Mouse (Mus musculus): ENCODE results near the gene Prss40. TPM values are rescaled to one million over a fixed set of nuclear protein-coding genes. Genes with fewer than 3 reads are reported as not detected.
"Not testable (repeated sequence)": the region's sequence is repeated elsewhere in the genome, so short reads cannot be mapped to it uniquely, and the experiment has no call there.

The Prss40 gene
- polyA plus RNA-seq, 1 experiment = not detected

DNA sequence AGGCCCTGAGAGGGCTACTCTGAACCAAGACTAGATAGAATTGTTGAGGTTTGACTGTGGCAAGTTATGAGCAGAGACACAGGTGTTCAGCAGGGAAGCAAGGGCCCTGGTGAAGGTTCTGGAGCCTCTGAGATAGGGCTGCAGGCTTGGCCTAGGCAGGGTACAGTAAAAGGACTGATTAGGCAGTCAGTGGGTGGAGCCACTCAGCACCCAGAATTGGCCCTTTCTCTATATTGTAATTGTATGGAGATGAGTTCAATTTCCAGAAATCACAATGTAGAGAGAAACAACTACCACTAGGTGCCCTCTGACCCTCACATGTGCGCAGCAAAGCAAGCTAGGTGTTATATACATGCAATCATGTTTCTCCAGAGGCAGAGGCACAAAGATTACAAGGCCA, 7.1 kb downstream of the Prss40 start:
- H3K4me1 ChIP-seq (ENCODE audit: control insufficient read depth, insufficient read depth, low read length) = no peaks in the 10 kb centered on the region
- no peak overlapping the region for H3K27ac ChIP-seq (ENCODE audit: control insufficient read depth, insufficient read depth, low read depth, low read length, poor library complexity)
- TF ChIP-seq POLR2A (IDR thresholded peaks at IDR 0.05; ENCODE audit: borderline replicate concordance, control insufficient read depth, low read depth, low read length) = no peak
- H3K4me3 ChIP-seq (replicated peaks; ENCODE audit: control insufficient read depth, low read depth, low read length) = no peak overlapping the region
- 68% methylated on average over 1 of the region's 1 CpGs for WGBS

DNA sequence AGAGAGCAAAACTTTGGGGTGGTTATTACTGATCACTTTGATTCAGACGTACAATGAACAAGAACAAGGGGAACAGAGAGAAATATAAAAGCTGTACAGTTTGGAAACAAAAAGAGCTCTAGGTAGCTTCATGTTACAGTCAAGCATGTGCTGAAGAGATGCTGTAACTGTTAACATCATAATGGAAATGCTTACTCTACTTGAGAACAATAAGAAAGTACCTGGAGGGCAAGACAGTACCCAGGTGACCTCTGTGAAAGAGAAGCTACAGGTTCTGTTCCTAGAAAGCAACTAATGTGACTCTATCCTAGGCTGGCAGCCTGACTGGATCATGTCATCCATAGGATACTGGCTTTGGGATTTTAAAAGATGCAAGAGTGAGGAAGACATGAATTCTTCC, 13.7 kb downstream of the Prss40 start:
- no peak for TF ChIP-seq POLR2A (IDR thresholded peaks at IDR 0.05; ENCODE audit: borderline replicate concordance, control insufficient read depth, low read depth, low read length)
- no peak for TF ChIP-seq CTCF (IDR thresholded peaks at IDR 0.05; ENCODE audit: control insufficient read depth, insufficient read depth, low read length)
- Histone ChIP-seq H3K27ac (ENCODE audit: control insufficient read depth, insufficient read depth, low read depth, low read length, poor library complexity) (no peak overlapping the region), H3K4me3 (replicated peaks; ENCODE audit: control insufficient read depth, low read depth, low read length) (no peak overlapping the region), H3K4me1 (ENCODE audit: control insufficient read depth, insufficient read depth, low read length) (no peaks in the 10 kb centered on the region)
- WGBS = 73% methylated on average over 1 of the region's 1 CpGs

DNA sequence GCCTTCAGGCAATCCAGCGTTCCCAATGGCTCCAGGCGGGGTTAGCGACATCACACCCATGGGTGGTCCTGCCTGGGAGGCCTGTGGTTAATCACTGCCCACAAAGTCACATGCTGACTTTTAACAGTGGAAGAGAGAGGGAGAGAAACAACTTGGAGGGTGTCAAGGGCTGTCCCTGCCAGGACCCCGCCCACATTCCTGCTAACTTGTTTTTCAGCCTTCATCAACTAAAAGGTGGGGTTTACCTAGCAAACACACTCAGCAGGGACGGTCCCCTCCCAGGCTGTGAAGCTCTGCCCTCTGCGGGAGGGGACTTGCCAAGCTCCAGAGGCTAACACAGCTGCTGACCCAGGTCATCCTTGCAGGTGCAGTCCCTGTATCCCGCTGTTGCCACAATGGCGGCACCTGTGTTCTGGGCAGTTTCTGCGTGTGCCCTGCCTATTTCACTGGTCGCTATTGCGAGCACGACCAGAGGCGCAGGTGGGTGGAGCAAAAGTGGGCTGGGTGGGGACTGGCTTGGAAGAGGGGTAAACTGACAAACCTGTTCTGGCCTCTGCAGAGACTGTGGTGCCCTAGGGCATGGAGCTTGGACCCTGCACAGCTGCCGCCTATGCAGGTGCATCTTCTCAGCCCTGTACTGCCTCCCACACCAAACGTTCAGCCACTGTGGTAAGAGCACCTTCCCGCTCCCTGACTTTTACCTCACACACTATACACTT, 23.8 kb downstream of the Prss40 start:
- WGBS = 22% methylated on average over 16 of the region's 16 CpGs
- no peak for TF ChIP-seq POLR2A (IDR thresholded peaks at IDR 0.05; ENCODE audit: borderline replicate concordance, control insufficient read depth, low read depth, low read length)
- no peak for TF ChIP-seq CTCF (IDR thresholded peaks at IDR 0.05; ENCODE audit: control insufficient read depth, insufficient read depth, low read length)
- no peak overlapping the region for H3K27ac ChIP-seq (ENCODE audit: control insufficient read depth, insufficient read depth, low read depth, low read length, poor library complexity)
- no peak overlapping the region for H3K4me3 ChIP-seq (replicated peaks; ENCODE audit: control insufficient read depth, low read depth, low read length)
- H3K4me1 ChIP-seq (ENCODE audit: control insufficient read depth, insufficient read depth, low read length) = peaks cover 1% of the 10 kb centered on the region; the same call in 1 of the 2 replicates

- TF ChIP-seq POLR2A (IDR thresholded peaks at IDR 0.05; ENCODE audit: borderline replicate concordance, control insufficient read depth, low read depth, low read length) = no peak
- no peak for TF ChIP-seq CTCF (IDR thresholded peaks at IDR 0.05; ENCODE audit: control insufficient read depth, insufficient read depth, low read length)
- Histone ChIP-seq H3K4me1 (ENCODE audit: control insufficient read depth, insufficient read depth, low read length) (peaks cover 1% of the 10 kb centered on the region; the same call in 1 of the 2 replicates), H3K4me3 (replicated peaks; ENCODE audit: control insufficient read depth, low read depth, low read length) (no peak overlapping the region), H3K27ac (ENCODE audit: control insufficient read depth, insufficient read depth, low read depth, low read length, poor library complexity) (no peak overlapping the region)
- 26% methylated on average over 14 of the region's 14 CpGs for WGBS
These were observed 24.4 kb downstream of the Prss40 start for GRCm38 (mm10) chr1:34536291-34536766.

DNA sequence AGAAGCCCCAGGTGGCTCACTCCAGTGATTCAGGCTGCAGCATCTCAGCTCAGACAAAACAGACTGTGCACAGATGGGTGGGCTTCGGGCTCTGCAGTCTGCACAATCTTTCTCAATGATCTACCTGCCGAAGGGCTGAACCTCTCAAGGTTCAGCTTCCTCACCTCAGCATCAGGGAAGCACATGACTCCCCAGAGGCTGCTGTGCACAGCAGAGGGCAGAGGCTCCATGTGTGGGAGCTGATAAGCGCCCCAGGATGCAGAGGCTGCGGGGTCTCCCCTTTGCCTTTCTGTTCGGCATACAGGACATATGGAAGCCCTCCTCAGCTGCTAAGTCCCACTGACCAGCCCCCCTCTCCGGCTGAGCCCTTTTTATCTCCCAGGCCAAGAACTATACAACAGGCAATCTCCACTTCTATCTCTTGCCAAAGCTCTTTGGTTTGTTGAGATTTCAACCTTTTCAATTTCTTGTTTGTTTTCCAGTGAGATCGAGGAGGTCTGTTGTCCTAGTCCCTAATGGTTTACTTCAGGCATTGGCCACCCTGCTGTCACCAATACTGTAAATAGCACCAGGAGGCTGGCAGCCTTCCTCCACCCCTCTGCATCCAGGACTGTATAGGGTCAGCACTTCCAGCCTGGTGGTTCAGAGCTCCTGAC, 25.6 kb downstream of the Prss40 start, which contains the start of gene Cfc1:
Gene Cfc1 (plus strand): TSS at position 606 of the 656 bp plus-strand sequence.
- not testable (repeated sequence) for H3K4me1 ChIP-seq (ENCODE audit: control insufficient read depth, insufficient read depth, low read length); H3K27ac ChIP-seq (ENCODE audit: control insufficient read depth, insufficient read depth, low read depth, low read length, poor library complexity); H3K4me3 ChIP-seq (replicated peaks; ENCODE audit: control insufficient read depth, low read depth, low read length)
- WGBS = 18% methylated on average over 7 of the region's 7 CpGs

DNA sequence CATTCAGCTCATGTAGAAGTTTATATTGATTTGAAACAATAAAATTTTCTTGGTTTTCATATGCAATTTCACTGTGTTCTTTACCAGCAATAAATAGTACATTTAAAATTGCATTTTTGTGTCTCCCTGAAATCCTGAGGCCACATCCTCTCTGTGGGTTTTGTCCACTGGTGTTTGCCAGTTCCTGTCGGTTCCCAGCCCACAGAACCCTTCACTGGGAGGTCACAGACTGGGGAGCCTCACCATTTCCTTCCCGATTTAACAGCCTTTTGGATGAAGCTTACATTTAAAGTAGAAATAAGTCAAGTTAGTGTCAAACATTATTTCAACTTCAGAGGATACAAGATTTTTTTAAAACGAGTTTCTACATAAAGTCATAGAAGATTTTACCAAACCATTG, 26.2 kb downstream of the Prss40 start:
- WGBS = 1% methylated on average over 3 of the region's 3 CpGs
- H3K4me3 ChIP-seq (replicated peaks; ENCODE audit: control insufficient read depth, low read depth, low read length); H3K27ac ChIP-seq (ENCODE audit: control insufficient read depth, insufficient read depth, low read depth, low read length, poor library complexity); H3K4me1 ChIP-seq (ENCODE audit: control insufficient read depth, insufficient read depth, low read length): not testable (repeated sequence)

DNA sequence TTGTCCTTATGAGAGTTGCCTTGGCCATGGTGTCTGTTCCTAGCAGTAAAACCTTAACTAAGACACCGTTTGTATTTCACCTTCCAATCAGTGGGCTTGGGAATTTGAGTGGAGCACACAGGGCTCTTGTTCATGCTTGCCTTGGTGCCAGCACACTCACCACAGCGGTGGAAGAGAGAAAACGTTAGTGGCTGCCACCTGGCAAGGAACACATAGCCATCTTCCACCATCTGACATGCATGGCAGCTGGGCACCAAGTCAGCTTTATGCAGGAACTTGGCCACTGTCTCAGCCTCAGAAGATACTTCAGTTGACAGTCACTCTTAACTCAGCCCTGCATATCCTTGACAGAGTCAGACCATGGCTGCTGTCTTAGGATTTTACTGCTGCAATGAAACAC, 37.1 kb downstream of the Prss40 start:
- H3K27ac ChIP-seq (ENCODE audit: control insufficient read depth, insufficient read depth, low read depth, low read length, poor library complexity) = no peak overlapping the region
- WGBS = 77% methylated on average over 3 of the region's 3 CpGs
- H3K4me3 ChIP-seq (replicated peaks; ENCODE audit: control insufficient read depth, low read depth, low read length) = no peak overlapping the region
- no peak for TF ChIP-seq CTCF (IDR thresholded peaks at IDR 0.05; ENCODE audit: control insufficient read depth, insufficient read depth, low read length)
- no peak for TF ChIP-seq POLR2A (IDR thresholded peaks at IDR 0.05; ENCODE audit: borderline replicate concordance, control insufficient read depth, low read depth, low read length)
- H3K4me1 ChIP-seq (ENCODE audit: control insufficient read depth, insufficient read depth, low read length) = no peaks in the 10 kb centered on the region; the same call in 1 of the 2 replicates

DNA sequence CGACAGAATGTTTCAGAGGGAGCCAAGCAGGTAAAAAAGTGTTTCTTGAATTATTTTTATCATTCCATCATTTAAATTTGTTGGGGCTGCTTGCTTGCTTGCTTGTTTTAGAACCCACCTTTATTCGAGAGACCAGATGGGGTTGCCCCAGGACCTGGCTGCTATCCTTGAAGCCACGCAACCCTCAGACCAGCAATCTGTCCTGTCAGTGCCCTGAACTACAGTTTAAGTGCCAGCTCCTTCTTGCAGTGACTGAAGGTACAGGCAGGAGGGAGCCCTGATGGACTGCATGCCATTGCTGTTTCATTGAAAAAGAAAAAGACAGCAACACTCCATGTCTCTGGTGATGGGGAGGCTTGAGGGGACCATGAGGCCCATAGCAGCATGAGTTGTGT, 37.9 kb downstream of the Prss40 start:
- WGBS = 79% methylated on average over 3 of the region's 3 CpGs
- no peaks in the 10 kb centered on the region; the same call in 1 of the 2 replicates for H3K4me1 ChIP-seq (ENCODE audit: control insufficient read depth, insufficient read depth, low read length)
- TF ChIP-seq POLR2A (IDR thresholded peaks at IDR 0.05; ENCODE audit: borderline replicate concordance, control insufficient read depth, low read depth, low read length) (no peak), CTCF (IDR thresholded peaks at IDR 0.05; ENCODE audit: control insufficient read depth, insufficient read depth, low read length) (no peak)
- H3K27ac ChIP-seq (ENCODE audit: control insufficient read depth, insufficient read depth, low read depth, low read length, poor library complexity) = no peak overlapping the region
- H3K4me3 ChIP-seq (replicated peaks; ENCODE audit: control insufficient read depth, low read depth, low read length) = no peak overlapping the region
